In genomic region chrX:74497131-74497530, GRCm38 (mm10) we compare ENCODE assay signal across 19 mouse cellular contexts. TPM values are rescaled to one million over a fixed set of nuclear protein-coding genes. Genes with fewer than 3 reads are reported as not detected.
DNase-seq lines count a peak whose midpoint lies in the region; ATAC-seq and TF ChIP-seq lines count a peak whose summit lies in the region.
"Had no signal": no experiment of that assay in that cellular context is flagged by ENCODE, and none has a peak within 500 bp of the region (broad histone marks: within the 10 kb centered on the region; RNA-seq: fewer than 3 reads in every experiment).

No protein-coding gene starts in this region.

- H3K27ac ChIP-seq in gastrocnemius, adult 2 months = no peak overlapping the region
- no peak overlapping the region for H3K27ac ChIP-seq in liver, embryonic 14.5 days
- H3K27ac ChIP-seq in liver, embryonic 11.5 days (ENCODE audit: low read depth, low read length) = no peak overlapping the region
- H3K27ac ChIP-seq in MEL (ENCODE audit: control insufficient read depth, low read depth, low read length) = no peak overlapping the region
- H3K27ac ChIP-seq: embryonic facial prominence, embryonic 13.5 days; forebrain, embryonic 13.5 days; hindbrain, embryonic 15.5 days; limb, embryonic 12.5 days had no signal

- no peak for DNase-seq in gastrocnemius, adult 2 months
- no peak for DNase-seq in gastrocnemius, adult 18-20 months (ENCODE audit: low spot score)
- no peak for DNase-seq in liver, embryonic 14.5 days (ENCODE audit: low read depth in 3 of 3, low spot score in 3 of 3)
- no peak for DNase-seq in liver, embryonic 11.5 days (ENCODE audit: low spot score)
- peak; percentile 2 for DNase-seq in MEL (ENCODE audit: low read depth, low spot score)
- DNase-seq in retina, embryonic 14.5 days (ENCODE audit: low spot score) = peak; percentile 21
- no peak for DNase-seq in right cerebral cortex, postnatal 10 days (ENCODE audit: low spot score in 2 of 2)
- DNase-seq: cerebellum, adult 2 months; gastrocnemius, postnatal 25 days; kidney, postnatal 10 days; thymus, postnatal 36 days had no signal

- WGBS in liver, embryonic 14.5 days (ENCODE audit: insufficient replicate concordance) = 54% methylated on average over 1 of the region's 1 CpGs
- WGBS in liver, embryonic 11.5 days = 80% methylated on average over 1 of the region's 1 CpGs

- TF ChIP-seq POLR2A in MEL (IDR thresholded peaks at IDR 0.05; ENCODE audit: control insufficient read depth in 1 of 2, insufficient read depth in 1 of 2, low read depth in 1 of 2, low read length in 2 of 2, poor library complexity in 1 of 2) = no peak

- no peaks in the 10 kb centered on the region for H3K9me3 ChIP-seq in liver, embryonic 14.5 days (ENCODE audit: control insufficient read depth, low read length)
- no peaks in the 10 kb centered on the region for H3K9me3 ChIP-seq in liver, embryonic 11.5 days (ENCODE audit: control insufficient read depth, low read length)
- H3K9me3 ChIP-seq in MEL (replicated peaks; ENCODE audit: insufficient read depth, low read length) = no peaks in the 10 kb centered on the region
- H3K9me3 ChIP-seq: embryonic facial prominence, embryonic 13.5 days; forebrain, embryonic 13.5 days; hindbrain, embryonic 15.5 days; limb, embryonic 12.5 days had no signal

- intact Hi-C loops in gastrocnemius, adult 2 months (cut with DNase I) = no loop called here

- no peak for TF ChIP-seq EP300 in liver, embryonic 14.5 days (IDR thresholded peaks at IDR 0.05; ENCODE audit: low read depth)
- TF ChIP-seq EP300 in MEL (IDR thresholded peaks at IDR 0.05; ENCODE audit: low read depth in 1 of 2, low read length in 2 of 2) = no peak

- no peaks in the 10 kb centered on the region for H3K36me3 ChIP-seq in liver, embryonic 14.5 days (replicated peaks; ENCODE audit: control insufficient read depth, insufficient read depth, low read depth)
- no peaks in the 10 kb centered on the region for H3K36me3 ChIP-seq in liver, embryonic 11.5 days (ENCODE audit: control insufficient read depth, insufficient read depth, low read length)
- no peaks in the 10 kb centered on the region for H3K36me3 ChIP-seq in MEL (ENCODE audit: control insufficient read depth in 1 of 2, insufficient read depth in 2 of 2, low read length in 2 of 2)
- H3K36me3 ChIP-seq: embryonic facial prominence, embryonic 13.5 days; hindbrain, embryonic 15.5 days; limb, embryonic 12.5 days had no signal

- no peaks in the 10 kb centered on the region for H3K27me3 ChIP-seq in liver, embryonic 14.5 days (ENCODE audit: control insufficient read depth, insufficient read depth, low read length)
- H3K27me3 ChIP-seq in liver, embryonic 11.5 days (replicated peaks; ENCODE audit: control insufficient read depth, insufficient read depth, low read length) = no peaks in the 10 kb centered on the region
- H3K27me3 ChIP-seq in MEL (ENCODE audit: control insufficient read depth in 1 of 2, insufficient read depth in 2 of 2, low read length in 2 of 2) = no peaks in the 10 kb centered on the region
- H3K27me3 ChIP-seq: embryonic facial prominence, embryonic 13.5 days; forebrain, embryonic 13.5 days; hindbrain, embryonic 15.5 days; limb, embryonic 12.5 days had no signal

- H3K79me2 ChIP-seq in MEL (ENCODE audit: control insufficient read depth, insufficient read depth, low read length, poor library complexity) = no peaks in the 10 kb centered on the region

- no peaks in the 10 kb centered on the region for H3K4me1 ChIP-seq in liver, embryonic 14.5 days (replicated peaks; ENCODE audit: control insufficient read depth in 2 of 2, insufficient read depth in 2 of 2, low read length in 1 of 2)
- H3K4me1 ChIP-seq in liver, embryonic 11.5 days (replicated peaks; ENCODE audit: control insufficient read depth, insufficient read depth, low read length) = no peaks in the 10 kb centered on the region
- no peaks in the 10 kb centered on the region for H3K4me1 ChIP-seq in MEL (ENCODE audit: control insufficient read depth in 1 of 2, insufficient read depth in 2 of 2, low read length in 2 of 2)
- H3K4me1 ChIP-seq: embryonic facial prominence, embryonic 13.5 days; forebrain, embryonic 13.5 days; hindbrain, embryonic 15.5 days; limb, embryonic 12.5 days had no signal

- peak; percentile 32 for TF ChIP-seq CTCF in gastrocnemius, adult 2 months (IDR thresholded peaks at IDR 0.05)
- TF ChIP-seq CTCF in liver, embryonic 14.5 days (IDR thresholded peaks at IDR 0.05; ENCODE audit: low read depth) = peak; percentile 14; the same call in 1 of the 2 replicates
- TF ChIP-seq CTCF in MEL (IDR thresholded peaks at IDR 0.05 in 2 of 3, conservative IDR thresholded peaks at IDR 0.05 in 1 of 3; ENCODE audit: control insufficient read depth in 1 of 3, insufficient read depth in 1 of 3, low read depth in 2 of 3, low read length in 3 of 3, poor library complexity in 1 of 3, severe bottlenecking in 1 of 3) = peak in 2 of 3 experiments; percentile 18 to 42; a peak in 2 of 6 replicates

- no peak overlapping the region for H3K9ac ChIP-seq in liver, embryonic 14.5 days (replicated peaks)
- no peak overlapping the region for H3K9ac ChIP-seq in liver, embryonic 11.5 days (ENCODE audit: low read depth, low read length)
- no peak overlapping the region for H3K9ac ChIP-seq in MEL (ENCODE audit: control insufficient read depth, low read depth, low read length, poor library complexity, severe bottlenecking)
- H3K9ac ChIP-seq: embryonic facial prominence, embryonic 13.5 days; forebrain, embryonic 13.5 days; hindbrain, embryonic 15.5 days; limb, embryonic 12.5 days had no signal

- no peak for ATAC-seq in liver, embryonic 14.5 days (ENCODE audit: insufficient read depth)
- ATAC-seq in liver, embryonic 11.5 days (replicated peaks; ENCODE audit: low FRiP score) = no peak
- ATAC-seq: activated CD4-positive, CD25-positive, alpha-beta regulatory T cell, adult 4 months; forebrain, embryonic 13.5 days had no signal

- H3K4me3 ChIP-seq in gastrocnemius, adult 2 months = no peak overlapping the region
- no peak overlapping the region for H3K4me3 ChIP-seq in liver, embryonic 14.5 days (ENCODE audit: insufficient read depth in 1 of 2, low read depth in 2 of 2, low read length in 2 of 2)
- H3K4me3 ChIP-seq in liver, embryonic 11.5 days (ENCODE audit: low read depth, low read length) = no peak overlapping the region
- no peak overlapping the region for H3K4me3 ChIP-seq in MEL (ENCODE audit: control insufficient read depth in 1 of 2, insufficient read depth in 1 of 2, low read depth in 2 of 2, low read length in 2 of 2)
- H3K4me3 ChIP-seq: embryonic facial prominence, embryonic 13.5 days; forebrain, embryonic 13.5 days; hindbrain, embryonic 15.5 days; limb, embryonic 12.5 days had no signal

- TF ChIP-seq RAD21 in MEL (IDR thresholded peaks at IDR 0.05; ENCODE audit: low read depth, low read length) = peak; percentile 42

- H3K4me2 ChIP-seq in liver, embryonic 14.5 days (ENCODE audit: low read depth) = no peak overlapping the region
- H3K4me2 ChIP-seq in liver, embryonic 11.5 days = no peak overlapping the region
- H3K4me2 ChIP-seq: embryonic facial prominence, embryonic 13.5 days; forebrain, embryonic 13.5 days; hindbrain, embryonic 15.5 days; limb, embryonic 12.5 days had no signal

TF ChIP-seq in MEL, 35 proteins besides CTCF, POLR2A, EP300 and RAD21:
- TF ChIP-seq SMC3 (IDR thresholded peaks at IDR 0.05; ENCODE audit: low read depth, low read length) (peak; percentile 36), MAFK (IDR thresholded peaks at IDR 0.05; ENCODE audit: borderline replicate concordance, low read depth, low read length) (no peak)

RNA-seq across cellular contexts. Expression of gene Gm6880, which starts 15.9 kb away (rescaled TPM):
- not detected for total RNA-seq in gastrocnemius, adult 2 months (2021)
- not detected for total RNA-seq in gastrocnemius, adult 18-20 months (2021)
- polyA plus RNA-seq in liver, embryonic 14.5 days (2012; rRNA removed) = not detected in 2 replicates
- not detected in 2 replicates for polyA plus RNA-seq in liver, embryonic 14.5 days (2014; fragmentation: Nextera tagmentation; extraction: Ambion mirVana)
- not detected in 2 replicates for polyA plus RNA-seq in liver, embryonic 11.5 days (2014; fragmentation: Nextera tagmentation; extraction: Ambion mirVana)
- total RNA-seq in MEL (2012; rRNA removed) = not detected in 2 replicates
- not detected for polyA plus RNA-seq in MEL (2012; ENCODE audit: insufficient read depth in 1 of 2, insufficient read length in 2 of 2, low read depth in 1 of 2, low replicate concordance in 2 of 2, missing spikeins in 1 of 2)
- total RNA-seq: gastrocnemius, postnatal 25 days; layer of hippocampus, postnatal 14 days had no signal
- polyA plus RNA-seq: activated CD4-positive, CD25-positive, alpha-beta regulatory T cell, adult 4 months; cerebellum, adult 2 months; embryonic facial prominence, embryonic 13.5 days; forebrain, embryonic 13.5 days; heart, embryonic 14.5 days; hindbrain, embryonic 15.5 days; stomach, embryonic 16.5 days had no signal

Comparison
In these comparisons a context has a peak if more than half of its experiments do, and no peak if none do; other contexts are left out.
1. DNase-seq: peak in MEL (single experiment) and retina, embryonic 14.5 days (single experiment); none in gastrocnemius, adult 2 months (single experiment), gastrocnemius, adult 18-20 months (single experiment), liver, embryonic 14.5 days (0 of 3), liver, embryonic 11.5 days (single experiment) and right cerebral cortex, postnatal 10 days (0 of 2).
2. Peak in every context shown above with its lines, with median percentiles within 50 percentile points of each other: CTCF ChIP-seq.